Mouse (Mus musculus): ENCODE data around the gene Rps26.

Gene Rps26

GRCm38 (mm10) chr10:128626311-128627310 is at the start of gene Rps26:
Rps26 (minus strand) TSS chr10:128626747.
- peak; percentile 92 for DNase-seq

DNA sequence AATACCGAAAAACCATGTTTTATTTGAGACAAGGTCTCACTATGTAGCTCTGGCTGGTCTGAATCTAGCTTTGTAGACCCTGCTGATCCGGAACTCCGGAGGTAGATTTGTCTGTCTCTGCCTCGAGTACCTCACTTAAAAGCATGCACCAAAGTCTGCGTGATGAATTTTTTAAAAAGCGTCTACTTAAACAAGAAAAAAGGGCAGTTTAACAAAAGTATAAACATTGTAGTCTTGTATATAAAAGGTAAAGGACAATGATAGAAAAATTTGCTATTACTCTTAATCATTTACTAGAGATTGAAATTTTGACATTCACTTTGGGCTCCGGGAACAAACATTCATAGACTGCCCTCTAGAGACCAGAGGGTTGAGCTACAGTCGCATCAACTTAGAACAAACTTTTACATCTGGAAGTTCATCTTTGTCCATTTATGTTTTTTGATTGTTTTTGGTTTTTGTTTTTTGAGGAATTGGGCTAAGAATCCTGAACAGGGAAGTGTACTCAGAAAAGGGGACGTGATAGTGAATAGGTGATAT is 48.0 kb upstream of the Rps26 start:
- DNase-seq, result peak; percentile 50

GRCm38 (mm10) chr10:128673763-128674468 is 47.4 kb upstream of the Rps26 start, which contains the start of gene Suox:
Suox (minus strand) TSS chr10:128674073.
- DNase-seq, result peak; percentile 93

DNA sequence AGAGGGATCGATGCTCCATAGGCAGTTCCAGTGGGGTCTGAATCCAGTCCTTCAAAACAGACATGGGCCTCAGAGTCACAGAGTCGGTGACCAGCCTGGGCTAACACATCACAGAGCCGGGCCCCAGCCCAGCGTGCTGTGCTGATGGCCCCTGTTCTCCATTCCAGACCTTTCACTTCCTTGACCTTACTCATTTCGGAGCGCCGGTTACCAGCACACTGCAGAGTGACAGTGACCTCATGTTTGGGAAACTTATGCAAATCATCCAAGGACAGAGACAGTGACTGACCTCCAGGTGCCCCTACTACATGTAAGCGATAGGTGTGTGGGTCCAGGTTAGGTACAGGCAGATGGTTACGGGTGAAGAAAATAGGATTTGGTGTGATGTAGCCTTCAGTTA is 44.6 kb upstream of the Rps26 start:
- no peak for DNase-seq

DNA sequence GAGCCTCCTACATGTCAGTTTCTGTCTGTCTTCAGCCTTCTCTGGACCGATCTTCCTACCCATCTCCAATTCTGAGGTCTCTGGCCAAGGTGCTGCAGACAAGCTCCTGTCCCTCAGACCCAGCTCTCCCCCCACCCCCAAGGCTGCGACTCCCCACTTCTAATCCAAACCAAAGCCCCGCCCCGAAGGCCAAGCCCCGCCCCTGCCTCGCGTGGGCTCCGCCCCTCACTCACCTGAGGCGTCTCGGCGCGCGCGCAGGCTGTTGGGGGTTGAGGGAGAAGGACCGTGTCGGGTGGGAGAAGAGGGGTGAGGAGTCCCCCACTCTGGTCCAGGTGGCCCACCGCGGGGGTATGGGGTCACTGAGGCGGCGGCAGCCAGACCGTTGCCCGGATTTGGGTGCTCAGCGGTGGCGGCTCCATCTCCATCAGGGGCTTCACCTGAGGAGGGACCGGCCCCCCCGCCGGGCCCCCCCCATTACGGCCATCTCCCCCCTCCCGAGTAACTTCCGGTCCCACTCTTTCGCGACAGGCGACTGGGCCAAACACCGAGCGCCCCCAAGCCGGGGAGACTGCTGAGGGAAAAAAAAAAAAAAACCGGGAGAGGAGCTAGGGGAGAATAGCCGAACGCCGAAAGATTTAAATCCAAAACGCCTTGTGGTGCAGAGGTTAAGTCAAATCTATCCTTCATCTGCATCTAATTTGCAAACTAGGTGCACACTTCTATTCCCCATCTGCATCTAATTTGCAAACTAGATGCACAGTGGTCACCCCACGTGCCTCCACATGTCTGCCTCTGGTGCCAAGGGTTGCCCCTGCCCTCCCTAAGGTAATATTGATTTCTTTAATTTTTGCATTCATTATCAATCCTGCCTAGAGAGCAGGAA is 42.5 kb upstream of the Rps26 start:
- peak; percentile 87 for DNase-seq

DNA sequence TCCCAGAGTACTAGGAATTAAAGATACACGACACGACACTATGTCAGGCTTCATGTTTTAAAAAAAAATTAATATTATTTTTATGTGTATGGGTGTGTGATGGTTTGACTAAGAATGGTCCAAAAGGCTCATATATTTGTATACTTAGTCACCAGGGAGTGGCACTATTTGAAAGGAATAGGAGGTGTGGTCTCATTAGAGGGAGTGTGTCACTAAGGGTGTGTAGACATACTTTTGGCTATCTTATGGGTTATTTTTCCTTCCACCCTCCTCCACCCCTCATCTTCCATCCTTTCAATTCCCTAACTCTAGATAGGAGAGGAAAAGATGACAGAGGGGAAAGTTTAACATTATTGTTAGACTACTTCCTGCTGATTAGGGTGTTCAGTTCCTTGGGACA is 39.3 kb upstream of the Rps26 start:
- no peak for DNase-seq

GRCm38 (mm10) chr10:128665307-128665706 is 38.8 kb upstream of the Rps26 start:
- no peak for DNase-seq

GRCm38 (mm10) chr10:128664808-128665207 is 38.3 kb upstream of the Rps26 start:
- DNase-seq, result no peak

DNA sequence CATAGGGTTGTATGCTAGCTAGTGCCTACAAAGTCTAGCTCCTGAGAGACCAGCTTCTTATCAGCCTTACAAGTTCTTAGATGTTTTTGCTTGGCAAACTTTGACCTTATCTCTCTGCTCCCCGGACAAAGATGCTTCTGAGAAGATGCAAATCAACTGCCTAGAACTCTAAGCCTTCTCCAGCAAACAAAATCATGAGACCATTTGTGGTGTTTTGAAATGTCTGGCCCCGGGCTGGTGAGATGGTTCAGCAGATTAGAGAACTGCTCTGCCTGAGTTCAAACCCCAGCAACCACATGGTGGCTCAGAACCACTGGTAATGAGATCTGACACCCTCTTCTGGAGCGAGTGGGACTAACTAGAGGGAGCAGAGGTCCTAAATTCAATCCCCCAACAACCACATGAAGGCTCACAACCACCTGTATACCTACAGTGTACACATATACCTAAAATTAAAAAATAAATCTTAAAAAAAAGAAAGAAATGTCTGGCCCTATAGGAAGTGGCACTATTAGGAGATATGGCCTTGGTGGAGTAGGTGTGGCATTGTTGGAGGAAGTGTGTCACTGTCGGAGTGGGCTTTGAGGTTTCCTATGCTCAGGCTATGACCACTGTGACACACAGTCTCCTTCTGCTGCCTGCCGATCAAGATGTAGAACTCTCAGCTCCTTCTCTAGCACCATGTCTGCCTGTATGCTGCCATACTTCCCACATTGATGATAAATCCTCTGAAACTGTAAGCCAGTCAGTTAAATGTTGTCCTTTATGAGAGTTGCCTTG is 37.1 kb upstream of the Rps26 start:
- DNase-seq, result no peak

- no peak for DNase-seq
Observed at GRCm38 (mm10) chr10:128662465-128662864, 35.9 kb upstream of the Rps26 start.

DNA sequence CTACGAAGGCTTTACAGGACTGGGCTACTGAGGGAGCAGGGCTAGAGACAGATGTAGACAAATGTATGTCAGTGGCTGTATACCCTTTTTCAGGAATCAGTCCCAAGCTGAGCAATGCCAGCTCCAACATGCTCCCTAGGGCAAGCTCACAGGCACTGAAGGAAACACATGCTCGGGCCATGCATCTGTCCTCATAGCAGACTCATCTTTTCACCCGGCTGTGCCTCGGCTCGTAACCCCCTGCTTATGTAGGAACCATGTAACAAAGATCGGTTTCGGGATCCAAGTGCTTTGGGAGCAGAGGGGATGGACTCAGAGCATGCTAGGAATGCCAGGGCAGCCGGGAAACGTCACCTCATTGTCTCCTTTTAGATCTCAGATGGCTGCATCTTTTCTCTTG is 32.9 kb upstream of the Rps26 start:
- no peak for DNase-seq

DNA sequence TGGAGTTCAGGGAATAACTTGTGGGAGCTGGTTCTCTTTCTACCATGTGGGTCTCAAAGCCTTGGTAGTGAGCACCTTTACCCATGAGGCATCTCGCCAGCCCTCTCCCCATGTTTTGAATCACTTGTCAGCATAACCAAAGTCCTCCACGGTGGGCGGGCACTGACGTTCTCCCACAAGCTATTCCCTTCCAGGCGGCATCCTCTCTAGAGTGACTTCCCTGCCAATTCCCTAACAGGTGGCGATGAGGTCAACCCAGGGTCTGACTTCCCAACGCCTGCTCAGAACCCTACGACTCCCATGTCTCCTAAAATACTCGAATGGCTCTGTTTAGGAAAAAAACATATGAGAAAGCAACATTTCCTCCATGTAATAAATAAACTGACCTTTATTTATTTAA is 31.3 kb upstream of the Rps26 start:
- DNase-seq, result no peak

GRCm38 (mm10) chr10:128656731-128657130 is 30.2 kb upstream of the Rps26 start:
- no peak for DNase-seq

DNA sequence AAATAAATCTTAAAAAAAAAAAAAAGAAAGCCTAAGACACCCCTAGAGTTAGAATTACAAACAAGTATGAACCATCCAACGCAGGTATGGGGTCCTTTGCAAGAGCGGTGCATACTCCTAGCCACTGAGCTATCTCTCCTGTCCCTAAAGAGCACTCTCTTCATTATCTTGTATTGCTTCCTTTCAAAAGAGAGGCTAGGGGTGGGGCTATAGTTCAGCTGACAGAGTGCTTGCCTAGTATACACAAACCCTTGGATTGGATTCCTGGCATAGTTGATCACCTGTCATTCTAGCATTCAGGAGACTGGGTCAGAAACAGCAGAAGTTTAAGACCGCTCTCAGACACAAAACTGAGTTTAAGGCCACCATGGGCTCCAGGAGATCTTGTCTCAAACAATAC is 28.7 kb upstream of the Rps26 start:
- DNase-seq, result no peak

DNA sequence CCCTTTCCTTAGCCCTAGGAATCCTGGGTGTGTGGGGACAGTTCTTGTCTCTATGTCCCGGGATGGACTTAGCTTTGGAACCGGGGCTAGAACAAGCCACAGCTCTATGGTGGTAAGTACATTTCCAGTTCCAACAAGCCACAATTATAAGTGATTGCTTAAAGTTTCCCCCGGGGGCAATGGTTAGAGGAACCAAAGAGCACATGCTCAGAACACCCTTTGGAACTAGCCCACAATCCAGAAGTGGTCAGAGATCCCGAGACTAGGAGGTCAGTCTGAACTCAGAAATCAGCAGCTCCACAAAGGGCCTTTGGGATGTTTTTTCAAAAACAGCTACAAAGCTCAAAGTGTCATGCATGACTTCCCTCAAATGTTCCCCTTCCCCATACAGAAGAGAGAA is 27.3 kb upstream of the Rps26 start:
- no peak for DNase-seq

- DNase-seq, result peak; percentile 56
Observed at GRCm38 (mm10) chr10:128646139-128647089, 19.9 kb upstream of the Rps26 start.

GRCm38 (mm10) chr10:128645111-128646011 is 18.8 kb upstream of the Rps26 start, which contains the start of gene Ikzf4:
Ikzf4 (minus strand) TSS chr10:128645991.
- peak; percentile 65 for DNase-seq

- no peak for DNase-seq
Observed at GRCm38 (mm10) chr10:128642749-128643148, 16.2 kb upstream of the Rps26 start.

DNA sequence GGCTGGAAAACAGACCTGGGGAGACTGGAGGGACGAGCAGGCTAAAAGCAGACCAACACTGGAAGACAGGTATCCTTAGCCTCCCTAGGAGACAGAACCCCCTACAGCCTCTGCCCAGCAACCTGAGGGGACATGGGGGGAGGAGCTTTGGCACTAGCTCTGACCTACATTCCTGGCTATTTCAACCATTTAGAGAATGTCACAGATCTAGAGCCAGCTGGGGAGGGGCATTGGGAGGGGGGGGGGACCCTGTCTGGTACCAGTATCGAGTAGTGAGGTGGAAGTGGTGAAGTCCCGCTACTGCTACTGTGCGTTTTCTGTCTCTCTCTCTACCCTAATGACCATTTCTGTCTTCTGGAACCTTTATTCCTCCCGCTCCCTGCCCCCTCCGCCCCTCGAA is 15.3 kb upstream of the Rps26 start:
- DNase-seq, result peak; percentile 31

Data from kidney, postnatal 10 days (tissue).